Mouse (Mus musculus) frontal cortex, adult (tissue): Measurements from ENCODE around the gene Dpep3.
"Not testable (repeated sequence)": the region's sequence is repeated elsewhere in the genome, so short reads cannot be mapped to it uniquely, and the experiment has no call there.

Experiments
- ATAC-seq: cut with Nextera tagmentation; 2 replicates; pipeline ENCODE4 v1.9.2; 2017; ENCODE audit warnings: mild to moderate bottlenecking, moderate library complexity, mixed read lengths; ENCODE audit not compliant: low TSS enrichment

Dpep3 gene

GRCm38 (mm10) chr8:105979325-105979724 lies at the start of gene Dpep3:
Gene Dpep3 (minus strand): TSS chr8:105979429.
- no peak for ATAC-seq

GRCm38 (mm10) chr8:106022483-106022882 lies 43.3 kb upstream of the Dpep3 start:
- peak; percentile 85 for ATAC-seq

GRCm38 (mm10) chr8:106018039-106018438 lies 38.8 kb upstream of the Dpep3 start:
- no peak for ATAC-seq

- ATAC-seq, result no peak
Observed at GRCm38 (mm10) chr8:106017130-106017529, 37.9 kb upstream of the Dpep3 start.

- no peak for ATAC-seq
Observed at GRCm38 (mm10) chr8:106016284-106016683, 37.1 kb upstream of the Dpep3 start.

GRCm38 (mm10) chr8:106012203-106012602 lies 33.0 kb upstream of the Dpep3 start:
- not testable (repeated sequence) for ATAC-seq

- peak; percentile 20; the same call in 1 of the 2 replicates for ATAC-seq
Observed at GRCm38 (mm10) chr8:106011643-106011986, 32.4 kb upstream of the Dpep3 start, which contains the start of gene Ddx28. Gene Ddx28 (minus strand): TSS chr8:106011882.

- peak; percentile 98 for ATAC-seq
Observed at GRCm38 (mm10) chr8:106010748-106011642, 31.8 kb upstream of the Dpep3 start.

GRCm38 (mm10) chr8:106007891-106008290 lies 28.7 kb upstream of the Dpep3 start:
- not testable (repeated sequence) for ATAC-seq

- ATAC-seq, result no peak
Observed at GRCm38 (mm10) chr8:106007135-106007534, 27.9 kb upstream of the Dpep3 start.

GRCm38 (mm10) chr8:106006413-106006812 lies 27.2 kb upstream of the Dpep3 start:
- no peak for ATAC-seq

GRCm38 (mm10) chr8:106005875-106006274 lies 26.6 kb upstream of the Dpep3 start, which contains the start of gene Dpep2nb:
Gene Dpep2nb (minus strand): TSS chr8:106005975.
- ATAC-seq, result no peak

- ATAC-seq, result no peak
Observed at GRCm38 (mm10) chr8:106004538-106005207, 25.4 kb upstream of the Dpep3 start.

GRCm38 (mm10) chr8:106001908-106002307 lies 22.7 kb upstream of the Dpep3 start:
- no peak for ATAC-seq

GRCm38 (mm10) chr8:105998971-105999370 lies 19.7 kb upstream of the Dpep3 start:
- ATAC-seq, result no peak

- no peak for ATAC-seq
Observed at GRCm38 (mm10) chr8:105996359-105996758, 17.1 kb upstream of the Dpep3 start.

- ATAC-seq, result no peak
Observed at GRCm38 (mm10) chr8:105993226-105993625, 14.0 kb upstream of the Dpep3 start.

GRCm38 (mm10) chr8:105992499-105992898 lies 13.3 kb upstream of the Dpep3 start:
- no peak for ATAC-seq

- ATAC-seq, result no peak
Observed at GRCm38 (mm10) chr8:105991546-105991945, 12.3 kb upstream of the Dpep3 start.

GRCm38 (mm10) chr8:105990856-105991387 lies 11.7 kb upstream of the Dpep3 start, which contains the start of gene Dus2:
Gene Dus2 (plus strand): TSS chr8:105991337.
- ATAC-seq, result peak; percentile 88

- no peak for ATAC-seq
Observed at GRCm38 (mm10) chr8:105988546-105988945, 9.3 kb upstream of the Dpep3 start.

- not testable (repeated sequence) for ATAC-seq
Observed at GRCm38 (mm10) chr8:105983406-105983805, 4.2 kb upstream of the Dpep3 start.
